Mouse (Mus musculus) bone marrow macrophage, adult 2 months (primary cell): ENCODE results near the gene Cyb5r1.

Source experiments
- CTCF ChIP-seq: IDR thresholded peaks from 2 replicates; pipeline ENCODE4 v1.5.1; 2012; ENCODE audit warnings: low read depth, mild to moderate bottlenecking, low read length, moderate library complexity
- POLR2A ChIP-seq: IDR thresholded peaks from 2 replicates; pipeline ENCODE4 v1.6.1; 2012; ENCODE audit warnings: mild to moderate bottlenecking, low read depth, low read length, borderline replicate concordance

GRCm38 (mm10) chr1:134398210-134398609, 7.1 kb upstream of the Cyb5r1 start:
- no peak for TF ChIP-seq CTCF
- TF ChIP-seq POLR2A = no peak
